Mouse (Mus musculus): ENCODE measurements around the gene Lrrc4.

- no peak for TF ChIP-seq EP300 (IDR thresholded peaks at IDR 0.05)
- TF ChIP-seq CTCF (IDR thresholded peaks at IDR 0.05): no peak
Observed at GRCm38 (mm10) chr6:28804751-28805150, 26.8 kb downstream of the Lrrc4 start.
